Mouse (Mus musculus) hindbrain, embryonic 11.5 days (tissue): ENCODE results near the gene Zfp658. TPM values are rescaled to one million over a fixed set of nuclear protein-coding genes. Genes with fewer than 3 reads are reported as not detected.

Experiments used
- ATAC-seq: fragments of 200-750 bp; cut with Nextera tagmentation; 2 replicates; pipeline ENCODE4 v1.8.0; 2017; ENCODE audit warnings: mild to moderate bottlenecking, moderate TSS enrichment, moderate library complexity; ENCODE audit not compliant: low FRiP score
- DNase-seq: peaks from one replicate; pipeline ENCODE4 v3.0.0-alpha.2; 2015; ENCODE audit warnings: low spot score
- H3K27ac ChIP-seq: fragments of 300-500 bp; sonication (generic); 2 replicates; pipeline ENCODE4 v1.5.1; 2014; ENCODE audit warnings: mild to moderate bottlenecking, low read depth, low read length
- H3K27me3 ChIP-seq: fragments of 300-500 bp; sonication (generic); 2 replicates; pipeline ENCODE4 v1.6.1; 2014; ENCODE audit warnings: mild to moderate bottlenecking, low read length, moderate library complexity, mixed read lengths; ENCODE audit not compliant: control insufficient read depth, insufficient read depth
- H3K36me3 ChIP-seq: fragments of 300-500 bp; sonication (generic); 2 replicates; pipeline ENCODE4 v1.6.1; 2014; ENCODE audit warnings: mild to moderate bottlenecking, low read length, moderate library complexity, mixed read lengths; ENCODE audit not compliant: control insufficient read depth, insufficient read depth
- H3K4me1 ChIP-seq: fragments of 300-500 bp; sonication (generic); replicated peaks from 2 replicates; pipeline ENCODE4 v1.6.1; 2014; ENCODE audit warnings: low read length, mixed read lengths; ENCODE audit not compliant: control insufficient read depth, insufficient read depth
- H3K4me2 ChIP-seq: fragments of 300-500 bp; sonication (generic); replicated peaks from 2 replicates; pipeline ENCODE4 v1.6.1; 2014; ENCODE audit warnings: mild to moderate bottlenecking, low read depth, low read length
- H3K4me3 ChIP-seq: fragments of 300-500 bp; sonication (generic); 2 replicates; pipeline ENCODE4 v1.5.1; 2014; ENCODE audit warnings: low read depth, low read length
- H3K9ac ChIP-seq: fragments of 300-500 bp; sonication (generic); 2 replicates; pipeline ENCODE4 v1.6.1; 2014; ENCODE audit warnings: low read depth, low read length
- H3K9me3 ChIP-seq: fragments of 300-500 bp; sonication (generic); 2 replicates; pipeline ENCODE4 v1.6.1; 2016; ENCODE audit warnings: low read length; ENCODE audit not compliant: control insufficient read depth
- WGBS: fragments of 180-500 bp; shearing (Covaris S2); extraction: QIAGEN DNeasy Blood & Tissue Kit; methylation state at CpG from one replicate; pipeline ENCODE4 v1.1.7; 2014; 5-methylcytosine and 5-hydroxymethylcytosine counted together
- polyA plus RNA-seq: library from polyadenylated mRNA; unstranded; fragments of >200 nt; fragmentation: Nextera tagmentation; extraction: Ambion mirVana; gene quantifications from 2 replicates; pipeline ENCODE4 v1.2.1, GENCODE M21; 2014

Zfp658 gene
- polyA plus RNA-seq, 1 experiment from 2014 or later: 7.7 TPM

DNA sequence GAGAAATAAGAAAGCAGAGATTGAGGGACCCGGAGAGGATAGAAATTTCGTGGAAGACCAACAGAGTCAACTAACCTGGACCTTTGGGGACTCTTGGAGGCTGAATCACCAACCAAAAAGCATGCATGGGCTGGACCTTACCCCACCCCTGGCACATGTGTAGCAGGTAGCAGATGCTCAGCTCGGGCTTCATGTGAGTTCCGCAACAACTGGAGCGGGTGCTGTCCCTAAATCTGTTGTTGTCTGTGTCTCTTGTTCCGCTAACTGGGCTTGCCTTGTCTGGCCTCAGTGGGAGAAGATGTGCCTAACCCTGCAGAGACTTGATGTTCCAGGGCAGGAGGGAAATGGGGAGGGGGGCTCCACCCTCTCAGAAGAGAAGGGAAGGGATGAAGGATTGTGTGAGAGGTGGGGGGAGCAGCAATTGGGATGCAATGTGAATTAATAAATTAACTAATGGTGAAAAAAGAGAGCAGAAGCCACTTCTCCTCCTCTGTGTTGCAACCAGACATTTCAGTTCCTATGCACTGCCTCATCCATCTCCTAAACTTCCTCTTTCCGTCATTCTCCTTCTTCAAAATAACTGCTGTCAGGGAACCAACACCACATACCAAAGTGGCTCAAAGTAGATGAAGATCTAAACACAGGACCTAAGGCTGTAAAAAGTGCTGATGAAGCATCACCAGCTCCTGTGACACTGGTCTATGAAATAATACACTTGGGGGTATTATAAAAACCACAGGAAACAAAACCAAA lies 17.7 kb upstream of the Zfp658 start, which contains the start of gene Cd33:
Cd33 (minus strand) TSS at position 204 of the 753 bp plus-strand sequence.
- Histone ChIP-seq H3K36me3 (no peaks in the 10 kb centered on the region), H3K9ac (no peak within 1 kb of the TSS), H3K27ac (no peak within 1 kb of the TSS), H3K4me2 (no peak within 1 kb of the TSS), H3K4me1 (no peaks in the 10 kb centered on the region), H3K27me3 (no peaks in the 10 kb centered on the region), H3K4me3 (no peak within 1 kb of the TSS), H3K9me3 (no peaks in the 10 kb centered on the region)
- no peak for ATAC-seq
- no peak for DNase-seq
- WGBS: 87% methylated on average over 7 of the region's 7 CpGs

DNA sequence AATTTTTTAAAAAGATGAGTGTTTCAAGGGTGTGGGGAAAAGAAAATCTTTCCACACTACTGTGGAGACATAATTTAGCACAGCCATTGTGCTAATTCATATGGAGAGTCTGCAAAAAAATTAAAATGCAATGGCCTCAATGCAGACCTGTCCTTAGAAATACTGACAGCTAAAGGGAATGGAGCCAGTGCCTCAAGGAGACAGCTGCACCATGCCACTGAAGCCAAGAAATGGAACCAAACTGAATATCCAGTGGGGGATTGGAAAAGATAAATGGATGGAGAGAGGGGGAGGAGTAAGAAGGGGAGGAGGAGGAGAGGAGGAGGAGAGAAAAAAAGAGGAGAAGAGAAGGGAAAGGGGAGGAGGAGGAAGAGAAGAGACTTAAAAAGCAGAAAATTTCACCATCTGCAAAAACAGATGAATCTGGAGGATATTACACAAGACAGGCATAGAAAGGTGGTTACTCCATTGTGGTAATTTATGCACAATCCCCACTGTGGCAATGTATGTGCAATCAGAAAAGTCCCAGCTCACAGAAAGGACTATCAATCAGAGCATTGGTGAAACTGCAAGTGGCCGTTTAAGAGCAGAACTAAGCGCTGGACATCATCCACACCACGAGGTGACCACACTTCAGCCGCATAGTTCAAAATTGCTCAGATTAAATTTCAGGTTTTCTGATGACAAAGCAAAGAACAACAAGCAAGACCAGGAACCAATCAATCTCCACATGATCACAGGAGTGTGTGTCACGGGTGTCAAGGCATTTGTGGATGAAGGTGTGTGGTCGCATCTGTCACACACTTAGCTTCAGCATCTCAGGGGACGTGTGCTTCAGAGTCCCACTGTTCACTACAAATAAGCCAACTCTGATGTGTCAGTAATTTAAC lies 16.2 kb upstream of the Zfp658 start:
- DNase-seq: no peak
- no peaks in the 10 kb centered on the region for H3K9me3 ChIP-seq
- ATAC-seq: no peak
- H3K27me3 ChIP-seq: no peaks in the 10 kb centered on the region
- no peaks in the 10 kb centered on the region for H3K4me1 ChIP-seq
- no peaks in the 10 kb centered on the region for H3K36me3 ChIP-seq
- H3K27ac ChIP-seq: no peak overlapping the region
- 67% methylated on average over 7 of the region's 7 CpGs for WGBS
- no peak overlapping the region for H3K4me3 ChIP-seq
- H3K4me2 ChIP-seq: no peak overlapping the region
- H3K9ac ChIP-seq: no peak overlapping the region

DNA sequence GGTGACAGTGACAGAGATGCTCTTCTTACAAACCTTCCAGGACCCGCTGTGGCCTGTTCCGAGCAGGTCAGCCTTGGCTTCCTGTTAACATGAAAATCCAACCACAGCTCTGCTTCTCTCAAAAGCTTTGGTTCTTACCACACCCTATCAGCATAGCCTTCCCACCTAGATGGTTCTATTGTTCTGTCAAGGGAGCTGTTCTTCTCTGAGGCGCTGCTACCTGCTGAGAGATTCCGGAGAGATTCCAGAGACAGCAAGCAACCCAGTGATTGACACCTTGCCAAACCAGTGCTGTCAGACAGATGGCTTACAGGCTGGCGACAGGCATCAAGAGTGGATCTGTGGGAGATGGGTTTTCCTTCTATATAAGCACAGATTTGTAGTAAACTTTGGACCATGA lies 14.4 kb upstream of the Zfp658 start:
- 34% methylated on average over 5 of the region's 5 CpGs for WGBS
- Histone ChIP-seq H3K27ac (no peak overlapping the region), H3K27me3 (no peaks in the 10 kb centered on the region), H3K4me2 (no peak overlapping the region), H3K9me3 (no peaks in the 10 kb centered on the region), H3K4me3 (no peak overlapping the region), H3K4me1 (no peaks in the 10 kb centered on the region), H3K9ac (no peak overlapping the region), H3K36me3 (no peaks in the 10 kb centered on the region)
- DNase-seq (no peak), ATAC-seq (no peak)

DNA sequence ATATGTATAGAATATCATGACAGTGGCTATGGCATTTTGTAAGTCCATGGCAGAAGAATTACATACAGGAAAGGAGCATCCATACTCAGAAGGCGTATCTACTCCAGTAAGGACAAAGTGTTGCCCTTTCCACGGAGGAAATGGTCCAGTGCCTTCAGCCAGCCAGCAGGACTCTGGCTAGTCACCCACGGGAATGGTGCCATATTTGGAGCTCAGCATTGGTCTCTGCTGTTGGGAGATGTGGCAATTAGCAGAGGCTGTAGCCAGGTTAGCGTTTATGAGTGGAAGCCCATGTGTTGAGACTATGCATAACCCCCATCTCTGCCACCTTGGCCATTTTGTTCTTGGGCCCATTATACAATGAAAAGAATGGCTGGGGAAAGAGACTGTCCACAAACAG lies 13.8 kb upstream of the Zfp658 start:
- Histone ChIP-seq H3K27me3 (no peaks in the 10 kb centered on the region), H3K36me3 (no peaks in the 10 kb centered on the region), H3K4me2 (no peak overlapping the region), H3K4me3 (no peak overlapping the region), H3K4me1 (no peaks in the 10 kb centered on the region), H3K9ac (no peak overlapping the region), H3K27ac (no peak overlapping the region), H3K9me3 (no peaks in the 10 kb centered on the region)
- WGBS: 79% methylated on average over 4 of the region's 4 CpGs
- ATAC-seq (no peak), DNase-seq (no peak)

DNA sequence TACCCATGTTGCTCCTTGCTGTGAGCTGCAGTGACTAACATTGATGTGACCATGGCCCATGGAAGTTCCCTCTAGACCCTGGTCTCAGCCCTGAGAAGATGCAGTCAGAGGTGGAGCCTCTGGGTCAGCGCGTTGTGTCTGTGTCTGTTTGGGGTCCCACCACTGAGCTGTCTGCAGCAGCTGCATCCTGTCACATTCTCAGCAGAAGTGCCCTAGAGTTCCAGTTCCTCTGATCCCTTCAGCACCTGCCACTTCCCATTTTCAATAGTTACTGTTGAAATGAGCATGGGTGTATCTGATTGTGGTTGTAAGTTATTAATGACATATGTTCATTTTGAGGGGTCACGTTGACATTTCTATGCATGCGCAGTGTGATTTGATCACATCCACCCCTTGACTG lies 8.9 kb upstream of the Zfp658 start:
- Histone ChIP-seq H3K36me3 (no peaks in the 10 kb centered on the region), H3K4me2 (no peak overlapping the region), H3K4me3 (no peak overlapping the region), H3K9ac (no peak overlapping the region), H3K27ac (no peak overlapping the region), H3K4me1 (no peaks in the 10 kb centered on the region), H3K9me3 (no peaks in the 10 kb centered on the region), H3K27me3 (no peaks in the 10 kb centered on the region)
- DNase-seq: no peak
- ATAC-seq: no peak
- 79% methylated on average over 4 of the region's 4 CpGs for WGBS

DNA sequence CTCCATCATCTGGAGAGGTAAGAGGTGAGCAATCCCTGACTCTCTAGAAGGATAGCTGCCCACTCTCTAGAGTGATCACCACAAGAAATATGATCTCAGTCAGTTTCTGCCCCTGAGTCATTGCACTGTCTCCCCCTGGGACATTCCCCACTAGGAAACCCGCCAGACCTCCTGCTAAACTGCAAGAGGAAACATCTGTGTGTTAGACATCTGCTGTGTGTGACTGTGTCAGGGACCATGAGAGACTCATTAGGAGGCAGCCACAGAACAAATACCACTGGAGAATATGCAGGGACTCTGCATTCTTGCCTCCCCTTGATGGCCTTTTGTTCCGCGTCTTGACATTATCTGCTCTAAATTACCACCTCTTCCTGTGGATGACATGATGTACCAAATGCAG lies 7.5 kb upstream of the Zfp658 start:
- no peaks in the 10 kb centered on the region for H3K9me3 ChIP-seq
- WGBS: 56% methylated on average over 3 of the region's 3 CpGs

GRCm38 (mm10) chr7:43555351-43555750 lies 6.7 kb upstream of the Zfp658 start:
- no peak overlapping the region for H3K4me3 ChIP-seq
- no peak overlapping the region for H3K9ac ChIP-seq
- 89% methylated on average over 5 of the region's 5 CpGs for WGBS
- H3K27me3 ChIP-seq: no peaks in the 10 kb centered on the region
- ATAC-seq: no peak
- no peak overlapping the region for H3K4me2 ChIP-seq
- H3K36me3 ChIP-seq: no peaks in the 10 kb centered on the region
- no peaks in the 10 kb centered on the region for H3K9me3 ChIP-seq
- no peaks in the 10 kb centered on the region for H3K4me1 ChIP-seq
- DNase-seq: no peak
- H3K27ac ChIP-seq: no peak overlapping the region

More for the DNA sequence above, 7.5 kb upstream of the Zfp658 start:
- Histone ChIP-seq H3K27ac (no peak overlapping the region), H3K36me3 (no peaks in the 10 kb centered on the region), H3K27me3 (no peaks in the 10 kb centered on the region), H3K4me1 (no peaks in the 10 kb centered on the region), H3K4me2 (no peak overlapping the region), H3K4me3 (no peak overlapping the region), H3K9ac (no peak overlapping the region)
- DNase-seq (peak; percentile 1), ATAC-seq (no peak)

DNA sequence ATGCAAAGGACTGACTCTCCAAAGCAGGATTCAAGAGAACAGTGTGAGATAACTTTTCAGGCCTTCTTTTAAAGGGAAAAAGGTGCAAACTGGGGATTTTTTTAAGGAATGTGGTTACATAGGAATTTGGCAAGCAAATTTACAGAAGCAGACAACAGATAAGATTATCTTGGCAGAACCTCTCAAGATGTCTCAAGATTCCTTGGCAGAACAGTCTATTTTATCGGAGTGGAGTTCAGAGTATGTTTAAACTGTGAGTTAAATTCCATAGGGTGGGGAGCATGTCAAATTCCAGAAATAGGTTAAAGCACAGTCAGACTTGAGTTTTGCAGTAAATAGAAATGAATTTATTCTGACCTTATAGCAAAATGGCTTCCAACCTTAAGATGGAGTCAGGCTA lies 5.2 kb upstream of the Zfp658 start:
- Histone ChIP-seq H3K4me3 (no peak overlapping the region), H3K9ac (no peak overlapping the region), H3K36me3 (no peaks in the 10 kb centered on the region), H3K27ac (no peak overlapping the region), H3K9me3 (no peaks in the 10 kb centered on the region), H3K4me2 (no peak overlapping the region), H3K4me1 (no peaks in the 10 kb centered on the region), H3K27me3 (no peaks in the 10 kb centered on the region)
- ATAC-seq (no peak), DNase-seq (no peak)
- 98% methylated on average over 1 of the region's 1 CpGs for WGBS
